Mouse (Mus musculus): ENCODE results near the gene Adarb2.

DNA sequence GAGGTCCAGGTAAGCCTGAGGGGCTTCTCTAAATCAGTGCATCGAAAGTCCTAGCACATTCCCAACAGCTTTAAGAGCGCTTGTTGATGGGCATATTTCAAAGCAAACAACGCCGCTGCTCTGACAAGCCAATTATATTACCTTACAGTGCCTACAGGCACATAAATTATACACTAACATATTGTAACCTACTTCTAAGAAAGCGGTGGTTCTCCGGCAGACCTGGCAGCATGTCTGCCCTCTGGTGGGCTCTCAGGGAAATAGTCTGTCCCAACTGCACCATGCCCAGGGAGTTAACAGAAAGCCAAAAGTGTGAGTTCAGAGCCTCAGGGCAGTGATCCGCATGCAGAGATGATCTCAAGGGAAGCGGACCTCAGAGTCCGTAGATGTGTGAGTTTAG, 582.5 kb downstream of the Adarb2 start:
- TF ChIP-seq CTCF (IDR thresholded peaks at IDR 0.05; ENCODE audit: insufficient read depth, low read depth, low read length) (peak; percentile 66; the same call in 1 of the 2 replicates), POLR2A (IDR thresholded peaks at IDR 0.05; ENCODE audit: insufficient read depth, low read depth, low read length) (no peak)

Data from olfactory bulb, adult 2 months (tissue).